Mouse (Mus musculus) gastrocnemius, postnatal 10 days (tissue): ENCODE measurements around the gene Col26a1. TPM values are rescaled to one million over a fixed set of nuclear protein-coding genes. Genes with fewer than 3 reads are reported as not detected.

Source experiments
- DNase-seq: peaks from one replicate; pipeline ENCODE4 v3.0.0; 2021; ENCODE audit warnings: mixed read lengths
- total RNA-seq, 2 experiments: library from RNA; stranded (reverse); gene quantifications; 2 replicates each; pipeline ENCODE4 v1.2.3; 2021

Gene Col26a1
- total RNA-seq, 2 experiments from 2014 or later: 24.4 to 28.0 TPM

GRCm38 (mm10) chr5:136881380-136882009, 1.5 kb downstream of the Col26a1 start:
- peak; percentile 92 for DNase-seq

DNA sequence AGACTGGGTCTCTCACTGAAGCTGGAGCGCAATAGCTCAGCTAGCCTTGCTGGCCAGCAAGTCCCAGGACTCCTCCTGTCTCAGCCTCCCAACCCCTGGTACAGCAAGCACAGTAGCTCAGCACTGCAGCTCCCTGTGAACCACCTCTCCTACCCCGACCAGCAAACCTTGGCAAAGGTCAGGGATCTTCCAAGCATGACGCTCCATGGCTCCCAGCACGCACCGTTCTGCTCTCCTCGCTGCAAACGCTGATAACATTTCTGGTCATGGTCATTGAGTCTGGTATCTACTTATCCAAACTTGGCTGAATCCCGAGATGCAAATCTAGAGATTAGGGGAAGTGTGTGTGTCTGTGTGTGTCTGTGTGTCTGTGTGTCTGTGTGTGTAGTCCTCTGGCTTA, 2.9 kb downstream of the Col26a1 start:
- DNase-seq: no peak

GRCm38 (mm10) chr5:136874271-136874670, 8.7 kb downstream of the Col26a1 start:
- no peak for DNase-seq

DNA sequence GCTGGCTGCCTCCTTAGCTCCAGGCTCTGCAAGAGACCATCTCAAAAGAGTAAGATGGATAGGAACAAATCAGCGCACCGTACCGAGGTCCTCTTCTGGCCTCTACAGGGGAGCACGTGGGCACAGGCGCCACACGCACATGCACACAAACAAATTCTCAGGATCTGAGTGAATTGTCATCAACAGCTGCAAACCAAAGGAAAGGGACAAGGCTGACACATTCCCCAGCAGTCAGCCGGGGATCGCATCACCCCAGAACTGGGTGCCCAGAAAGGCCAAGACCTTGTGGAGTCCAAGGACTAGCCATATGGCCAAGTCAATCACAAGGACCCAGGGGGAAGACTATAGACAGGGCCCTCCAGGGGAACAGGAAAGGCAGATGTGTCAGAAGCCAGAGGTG, 10.6 kb downstream of the Col26a1 start:
- peak; percentile 34 for DNase-seq

DNA sequence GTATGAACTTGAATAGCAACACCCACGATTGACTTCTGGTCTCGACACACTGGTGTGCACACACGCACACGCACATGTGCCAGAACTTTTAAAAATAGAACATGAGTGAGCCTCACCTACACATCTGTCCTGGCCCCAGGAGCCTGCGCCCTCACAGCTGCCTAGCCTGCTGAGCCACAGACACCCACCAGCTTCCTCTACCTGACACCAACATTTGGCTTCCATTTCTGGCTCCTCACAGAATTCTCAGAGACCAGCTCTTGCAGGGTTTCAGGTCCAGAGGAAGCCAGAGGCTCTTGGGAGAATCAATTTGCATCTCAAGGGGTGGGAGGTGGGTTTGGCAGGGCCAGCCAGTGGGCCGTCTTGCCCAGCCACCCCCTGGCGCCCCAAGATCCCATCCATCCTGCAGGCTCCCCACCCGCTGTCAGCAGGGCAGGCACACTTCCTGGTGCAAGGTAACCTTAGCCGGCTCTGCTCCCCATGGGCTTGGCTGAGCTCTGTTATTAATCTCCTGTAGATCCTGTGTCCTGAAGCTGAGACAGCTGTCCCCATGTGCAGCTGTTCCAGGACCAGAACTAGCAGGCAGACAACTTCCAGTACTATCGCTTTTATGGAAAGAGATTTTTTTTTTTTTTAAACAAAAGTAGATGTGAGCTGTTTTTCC, 13.4 kb downstream of the Col26a1 start:
- DNase-seq: peak; percentile 50

DNA sequence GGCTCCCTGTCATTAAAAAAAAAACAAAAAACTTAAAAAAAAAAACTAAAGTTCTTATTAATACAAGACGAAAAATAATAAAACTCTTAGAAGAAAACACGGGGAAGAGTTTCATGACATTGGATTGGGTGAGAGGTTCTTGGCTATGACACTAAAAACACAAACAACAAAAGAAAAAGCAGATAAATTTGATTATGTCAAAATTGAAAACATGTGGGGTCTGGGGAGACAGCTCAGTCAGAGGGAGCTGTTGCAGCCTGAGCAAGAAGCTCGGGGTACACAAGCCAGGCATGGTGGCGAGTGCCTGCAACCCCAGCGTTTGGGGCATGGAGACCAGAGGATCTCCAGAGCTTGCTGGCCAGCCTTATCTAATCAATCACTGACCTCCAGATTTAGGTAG, 15.3 kb downstream of the Col26a1 start:
- no peak for DNase-seq

- DNase-seq: peak; percentile 63
Observed at GRCm38 (mm10) chr5:136863961-136864674, 18.9 kb downstream of the Col26a1 start.

- no peak for DNase-seq
Observed at GRCm38 (mm10) chr5:136863276-136863675, 19.7 kb downstream of the Col26a1 start.

DNA sequence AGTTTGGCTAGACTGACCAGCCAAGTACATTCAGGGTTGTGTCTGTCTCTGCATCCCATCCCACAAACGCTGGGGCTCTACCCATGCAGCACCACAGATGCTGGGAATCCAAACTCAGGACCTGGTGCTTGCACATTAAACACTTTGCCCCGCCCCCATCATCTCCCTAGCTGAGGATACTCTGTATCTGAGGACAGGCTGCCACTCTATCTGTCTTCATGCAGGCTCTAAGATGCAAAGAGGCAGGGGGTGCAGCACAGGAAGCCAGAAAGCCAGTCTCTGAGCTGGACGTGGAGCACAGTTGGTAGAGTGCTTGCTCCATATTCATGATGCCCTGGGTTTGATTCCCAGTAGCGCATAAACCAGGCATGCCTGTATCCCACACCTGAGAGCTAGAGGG, 20.2 kb downstream of the Col26a1 start:
- no peak for DNase-seq

DNA sequence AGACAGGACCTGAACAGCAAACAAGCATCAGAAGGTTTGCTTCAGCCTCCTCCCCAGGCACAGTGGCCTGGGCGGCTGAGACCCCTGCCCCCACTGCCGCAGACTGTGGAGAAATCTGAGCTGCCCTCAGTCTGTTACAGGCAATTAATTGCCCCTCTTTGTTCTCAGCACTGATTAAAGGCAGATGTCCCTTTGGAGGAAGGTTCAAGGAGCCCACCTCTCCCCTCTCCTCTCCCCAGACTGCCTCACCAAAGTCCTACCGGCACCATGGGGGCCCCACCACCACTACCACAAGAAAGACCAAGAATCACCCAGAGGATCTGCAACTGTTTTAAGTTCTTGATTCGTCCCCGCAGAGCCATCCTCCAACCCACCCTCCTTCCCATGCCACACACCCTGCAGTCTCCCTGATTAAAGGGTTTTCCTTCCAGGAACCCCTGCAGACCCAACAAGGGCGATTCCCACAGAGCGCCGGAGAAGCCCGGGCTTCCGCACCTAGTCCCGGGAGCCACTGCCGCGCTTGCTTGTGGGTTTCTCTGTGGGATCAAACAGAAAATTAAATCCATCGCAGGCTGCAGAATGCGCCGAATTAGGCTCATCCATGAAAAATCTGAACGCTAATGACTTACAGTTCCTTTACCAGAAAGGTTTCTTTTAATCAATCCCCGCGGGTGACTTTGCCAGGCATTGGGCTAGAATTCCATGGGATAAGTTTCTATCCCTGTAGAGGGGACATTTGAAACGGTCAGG, 21.6 kb downstream of the Col26a1 start:
- no peak for DNase-seq

DNA sequence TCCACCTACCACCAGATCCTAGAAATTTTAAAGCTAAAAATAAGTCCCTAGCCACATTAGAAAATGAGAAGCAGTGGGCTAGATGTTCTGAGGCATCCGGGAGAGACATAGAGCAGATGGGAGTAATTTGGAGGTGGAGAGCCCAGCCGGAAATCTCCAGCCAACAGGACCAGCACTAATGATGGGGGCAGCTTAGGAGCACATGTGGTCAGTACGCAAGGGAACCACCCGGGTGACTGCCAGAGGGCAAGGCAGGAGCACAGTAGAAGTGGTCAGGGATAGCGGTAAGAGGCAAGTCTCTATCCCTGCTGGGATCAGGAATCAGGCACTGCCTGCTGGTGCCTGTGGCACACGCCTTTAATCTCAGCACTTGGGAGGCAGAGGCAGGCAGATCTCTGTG, 32.3 kb downstream of the Col26a1 start:
- DNase-seq: no peak

- DNase-seq: no peak
Observed at GRCm38 (mm10) chr5:136846385-136847264, 36.4 kb downstream of the Col26a1 start.

GRCm38 (mm10) chr5:136843930-136844329, 39.1 kb downstream of the Col26a1 start:
- DNase-seq: no peak

DNA sequence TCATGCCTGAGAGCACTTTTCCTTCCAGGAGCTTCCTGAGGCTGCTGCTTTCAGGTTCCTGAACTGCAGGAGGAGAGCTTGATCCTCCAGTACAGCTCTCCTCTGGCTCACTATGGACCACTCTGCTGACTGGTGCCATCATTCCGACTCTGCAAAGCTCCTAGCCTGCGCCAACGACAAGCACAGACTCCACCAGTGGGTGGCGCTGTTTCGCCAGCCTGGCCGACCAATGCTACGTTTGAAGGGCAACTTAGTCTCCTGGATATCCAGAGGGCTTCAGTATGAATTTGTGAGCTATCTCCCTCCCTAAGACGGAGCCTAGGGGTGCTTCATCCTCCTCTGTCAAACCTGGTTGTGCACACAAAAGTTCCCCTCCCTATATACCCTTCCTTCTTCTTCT, 43.0 kb downstream of the Col26a1 start:
- DNase-seq: peak; percentile 89

DNA sequence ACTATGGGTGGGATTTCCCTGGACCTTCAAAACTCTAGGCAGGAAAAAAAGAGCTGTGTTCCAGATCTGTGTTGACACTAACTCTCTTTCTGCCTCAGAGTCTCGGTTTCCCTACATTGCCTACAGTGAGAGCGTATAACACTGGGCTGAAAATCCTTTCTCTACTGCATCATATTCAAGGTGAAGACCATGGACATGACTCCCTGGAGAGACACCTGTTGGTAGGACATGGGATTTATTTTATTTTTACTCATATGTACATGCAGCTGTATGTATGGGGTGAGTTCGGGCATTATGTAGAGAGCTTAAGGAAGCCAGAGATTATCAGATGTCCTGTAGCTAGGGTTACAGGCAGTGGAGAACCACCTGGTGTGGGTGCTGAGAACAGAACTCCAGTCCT, 50.0 kb downstream of the Col26a1 start:
- DNase-seq: no peak

DNA sequence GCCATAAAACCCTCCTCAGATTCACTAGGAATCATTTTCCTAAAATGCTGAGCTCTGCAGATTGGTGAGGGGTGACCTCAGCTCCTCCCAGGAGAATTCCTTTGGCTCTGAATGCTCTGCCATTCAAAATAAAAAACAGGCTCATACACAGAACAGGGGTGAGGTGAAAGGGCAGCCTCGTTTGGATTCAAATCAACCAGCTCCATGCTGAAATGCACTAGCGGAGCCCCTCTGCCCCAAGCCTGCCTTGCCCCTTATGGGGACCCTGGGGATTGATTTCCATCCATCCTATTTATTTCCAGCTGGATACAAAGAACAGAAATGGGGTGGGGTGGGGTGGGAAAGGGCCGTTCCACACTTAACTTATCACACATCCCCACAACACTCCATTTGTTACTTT, 52.9 kb downstream of the Col26a1 start:
- DNase-seq: no peak

- DNase-seq: no peak
Observed at GRCm38 (mm10) chr5:136821971-136822370, 61.0 kb downstream of the Col26a1 start.

DNA sequence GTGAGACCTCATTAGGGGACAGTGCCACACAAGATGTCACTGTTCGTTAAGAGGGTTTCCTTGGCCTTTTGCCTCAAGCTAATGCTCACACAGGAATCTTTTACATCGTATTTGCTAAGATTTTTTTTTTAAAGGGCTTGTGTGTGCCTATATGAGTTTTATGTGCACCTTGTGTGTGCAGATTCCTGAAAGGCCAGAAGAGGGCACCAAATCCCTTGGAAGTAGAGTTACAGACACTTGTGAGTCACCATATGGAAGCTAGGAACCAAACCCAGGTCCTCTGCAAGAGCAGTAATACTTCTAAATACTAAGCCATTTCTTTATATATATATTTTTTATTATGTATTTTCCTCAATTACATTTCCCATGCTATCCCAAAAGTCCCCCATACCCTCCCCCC, 62.1 kb downstream of the Col26a1 start:
- DNase-seq: no peak

DNA sequence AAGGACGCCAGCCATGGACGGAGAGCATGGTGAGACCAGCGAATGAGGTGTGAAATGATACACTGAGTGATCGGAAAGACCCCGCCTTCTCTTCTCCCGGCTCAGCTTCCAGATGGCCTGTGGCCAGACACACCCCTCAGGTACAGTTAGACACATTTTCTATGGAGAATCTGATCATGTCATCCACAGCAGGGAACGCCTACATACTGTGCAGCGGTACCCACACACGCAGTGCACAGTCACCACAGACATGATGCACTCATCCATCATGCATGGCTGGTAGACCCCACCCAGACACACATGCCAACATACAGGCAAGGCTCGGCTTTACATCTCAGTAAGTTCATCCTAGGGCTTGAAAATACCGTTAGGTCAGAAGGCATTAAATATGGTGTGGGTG, 63.3 kb downstream of the Col26a1 start:
- DNase-seq: no peak

DNA sequence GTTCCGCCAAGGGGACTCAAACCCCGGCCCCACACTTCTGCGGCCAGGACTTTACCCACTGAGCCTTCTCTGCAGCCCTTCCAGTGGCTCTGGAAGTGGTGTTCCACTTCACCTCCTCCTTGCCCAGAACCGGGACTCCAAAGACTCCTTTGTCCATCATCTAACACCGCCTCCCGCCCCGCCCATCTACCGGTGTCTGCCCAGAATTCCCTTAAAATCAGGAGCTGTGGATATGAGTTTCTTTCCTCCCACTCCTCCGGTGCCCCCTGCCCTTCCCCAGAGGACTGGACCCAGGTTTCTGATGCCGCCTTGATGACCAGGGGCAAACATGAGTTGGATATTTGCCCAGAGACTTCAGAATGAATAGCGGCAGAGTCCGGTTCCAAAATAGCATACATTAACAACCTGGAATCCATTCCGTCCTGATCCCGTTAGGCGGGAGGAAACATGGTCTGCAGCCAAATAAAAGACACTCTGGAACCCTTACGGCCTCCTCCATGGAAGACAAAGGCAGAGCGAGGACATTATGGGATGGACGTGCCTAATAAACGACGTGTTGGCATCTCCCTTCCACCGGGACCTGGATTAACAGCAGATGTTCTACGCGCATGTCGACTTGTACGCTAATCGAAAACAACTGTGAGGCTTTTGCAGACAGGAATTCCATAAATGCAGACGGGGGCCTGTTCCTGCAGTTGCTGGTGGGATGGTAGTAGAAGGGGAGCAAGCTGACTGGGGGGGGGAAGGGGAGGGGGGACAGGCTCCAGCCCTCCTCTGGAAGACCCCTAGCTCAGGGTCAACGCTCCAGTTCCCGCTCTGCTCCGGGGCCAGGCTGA, 72.3 kb downstream of the Col26a1 start:
- peak; percentile 39 for DNase-seq
